Comparison of ENCODE assay signal across 12 mouse cellular contexts in genomic region chr19:23065548-23065947, GRCm38 (mm10).
A peak's percentile ranks its signal among the peaks of the same experiment; 100 is the strongest.
DNase-seq lines count a peak whose midpoint lies in the region; ATAC-seq and TF ChIP-seq lines count a peak whose summit lies in the region.
"Had no signal": no experiment of that assay in that cellular context is flagged by ENCODE, and none has a peak within 500 bp of the region (broad histone marks: within the 10 kb centered on the region; RNA-seq: fewer than 3 reads in every experiment).

No protein-coding gene starts in this region.

- H3K4me1 ChIP-seq in kidney, adult 2 months (ENCODE audit: control insufficient read depth, insufficient read depth, low read length) = peaks cover 44% of the 10 kb centered on the region
- H3K4me1 ChIP-seq in kidney, embryonic 15.5 days = no peaks in the 10 kb centered on the region
- H3K4me1 ChIP-seq in heart, embryonic 13.5 days = no peaks in the 10 kb centered on the region
- H3K4me1 ChIP-seq in lung, postnatal 0 days (ENCODE audit: insufficient read depth, low read depth, low read length) = peaks cover 9% of the 10 kb centered on the region; the same call in 1 of the 2 replicates
- H3K4me1 ChIP-seq in forebrain, embryonic 16.5 days (replicated peaks; ENCODE audit: control insufficient read depth, insufficient read depth, low read length) = no peaks in the 10 kb centered on the region

- DNase-seq in kidney, adult 2 months = peak; percentile 91
- DNase-seq in adipocyte (ENCODE audit: low spot score) = peak; percentile 68
- DNase-seq in lung, postnatal 0 days (ENCODE audit: low spot score) = peak; percentile 39
- no peak for DNase-seq in embryo, embryonic 9.5 days (ENCODE audit: extremely low spot score)
- DNase-seq: cerebellum, postnatal 10 days; midbrain, embryonic 14.5 days; spleen, adult 18-20 months had no signal

- H3K9me3 ChIP-seq in kidney, embryonic 15.5 days (replicated peaks) = no peaks in the 10 kb centered on the region
- no peaks in the 10 kb centered on the region for H3K9me3 ChIP-seq in heart, embryonic 13.5 days
- H3K9me3 ChIP-seq in lung, postnatal 0 days (ENCODE audit: low read length) = no peaks in the 10 kb centered on the region
- no peaks in the 10 kb centered on the region for H3K9me3 ChIP-seq in forebrain, embryonic 16.5 days (ENCODE audit: control insufficient read depth, low read length)
- H3K9me3 ChIP-seq: G1E had no signal

- no peak overlapping the region for H3K4me2 ChIP-seq in kidney, embryonic 15.5 days
- no peak overlapping the region for H3K4me2 ChIP-seq in heart, embryonic 13.5 days
- no peak overlapping the region for H3K4me2 ChIP-seq in lung, postnatal 0 days (replicated peaks; ENCODE audit: low read depth, low read length)
- H3K4me2 ChIP-seq in forebrain, embryonic 16.5 days (ENCODE audit: low read length) = no peak overlapping the region

- H3K27me3 ChIP-seq in kidney, adult 2 months (replicated peaks; ENCODE audit: control insufficient read depth, insufficient read depth, low read length) = no peaks in the 10 kb centered on the region
- no peaks in the 10 kb centered on the region for H3K27me3 ChIP-seq in kidney, embryonic 15.5 days
- H3K27me3 ChIP-seq in heart, embryonic 13.5 days (replicated peaks) = no peaks in the 10 kb centered on the region
- no peaks in the 10 kb centered on the region for H3K27me3 ChIP-seq in lung, postnatal 0 days (replicated peaks; ENCODE audit: insufficient read depth, low read length)
- H3K27me3 ChIP-seq in forebrain, embryonic 16.5 days (replicated peaks; ENCODE audit: control insufficient read depth, insufficient read depth, low read length) = no peaks in the 10 kb centered on the region

- 46% methylated on average over 5 of the region's 5 CpGs for WGBS in kidney, adult 2 months
- 70% methylated on average over 5 of the region's 5 CpGs for WGBS in kidney, embryonic 15.5 days
- WGBS in heart, embryonic 13.5 days = 55% methylated on average over 5 of the region's 5 CpGs
- whole genome bisulfite sequencing in lung, postnatal 0 days = 41% methylated on average over 5 of the region's 5 CpGs
- WGBS in forebrain, embryonic 16.5 days = 79% methylated on average over 5 of the region's 5 CpGs

- H3K4me3 ChIP-seq in kidney, adult 2 months (ENCODE audit: insufficient read depth, low read depth, low read length) = no peak overlapping the region
- H3K4me3 ChIP-seq in kidney, embryonic 15.5 days (replicated peaks) = no peak overlapping the region
- no peak overlapping the region for H3K4me3 ChIP-seq in heart, embryonic 13.5 days
- no peak overlapping the region for H3K4me3 ChIP-seq in lung, postnatal 0 days (ENCODE audit: low read depth, low read length)
- H3K4me3 ChIP-seq in forebrain, embryonic 16.5 days (replicated peaks; ENCODE audit: low read length) = no peak overlapping the region

- no peak for ATAC-seq in kidney, embryonic 15.5 days (replicated peaks; ENCODE audit: low FRiP score)
- no peak for ATAC-seq in heart, embryonic 13.5 days (ENCODE audit: extremely low read depth, insufficient number of reproducible peaks, low FRiP score, low TSS enrichment)
- 0 out of 2 replicates have a peak, but pooled peaks have one; percentile 11 for ATAC-seq in lung, postnatal 0 days
- no peak for ATAC-seq in forebrain, embryonic 16.5 days
- no peak for ATAC-seq in CD4-positive, CD25-positive, alpha-beta regulatory T cell, adult 4 months

- no peak for TF ChIP-seq POLR2A in kidney, adult 2 months (IDR thresholded peaks at IDR 0.05; ENCODE audit: low read depth, low read length)

- 0 out of 2 replicates have a peak, but pooled peaks have one; percentile 22 for TF ChIP-seq CTCF in kidney, adult 2 months (conservative IDR thresholded peaks at IDR 0.05; ENCODE audit: insufficient read depth, insufficient read length, low read depth, low read length)
- TF ChIP-seq CTCF in lung, postnatal 0 days (IDR thresholded peaks at IDR 0.05) = peak; percentile 37

- H3K9ac ChIP-seq in kidney, embryonic 15.5 days = no peak overlapping the region
- no peak overlapping the region for H3K9ac ChIP-seq in heart, embryonic 13.5 days
- H3K9ac ChIP-seq in lung, postnatal 0 days (replicated peaks; ENCODE audit: low read depth) = no peak overlapping the region
- H3K9ac ChIP-seq in forebrain, embryonic 16.5 days (replicated peaks; ENCODE audit: low read depth, low read length) = no peak overlapping the region

- peak overlapping the region; percentile 99 for H3K27ac ChIP-seq in kidney, adult 2 months (ENCODE audit: insufficient read depth, low read depth, low read length)
- no peak overlapping the region for H3K27ac ChIP-seq in kidney, embryonic 15.5 days
- H3K27ac ChIP-seq in heart, embryonic 13.5 days (replicated peaks) = 0 out of 2 replicates have a peak overlapping the region, but pooled peaks have one; percentile 20
- no peak overlapping the region for H3K27ac ChIP-seq in lung, postnatal 0 days (ENCODE audit: low read length)
- no peak overlapping the region for H3K27ac ChIP-seq in forebrain, embryonic 16.5 days (ENCODE audit: low read length)

- no peaks in the 10 kb centered on the region; the same call in 1 of the 2 replicates for H3K36me3 ChIP-seq in kidney, adult 2 months (ENCODE audit: control insufficient read depth, insufficient read depth, low read length)
- no peaks in the 10 kb centered on the region for H3K36me3 ChIP-seq in kidney, embryonic 15.5 days
- H3K36me3 ChIP-seq in heart, embryonic 13.5 days = no peaks in the 10 kb centered on the region
- H3K36me3 ChIP-seq in lung, postnatal 0 days (ENCODE audit: insufficient read depth, low read length) = no peaks in the 10 kb centered on the region
- H3K36me3 ChIP-seq in forebrain, embryonic 16.5 days (ENCODE audit: control insufficient read depth, insufficient read depth) = no peaks in the 10 kb centered on the region
- H3K36me3 ChIP-seq: G1E had no signal

- TF ChIP-seq EP300 in lung, postnatal 0 days (IDR thresholded peaks at IDR 0.05) = peak; percentile 50

Comparison
In these comparisons a context has a peak if more than half of its experiments do, and no peak if none do; other contexts are left out.
1. H3K27ac ChIP-seq: peak in kidney, adult 2 months (single experiment) and heart, embryonic 13.5 days (single experiment); none in kidney, embryonic 15.5 days (single experiment), lung, postnatal 0 days (single experiment) and forebrain, embryonic 16.5 days (single experiment).